Mouse (Mus musculus) ES-Bruce4 (cell line): ENCODE data around the gene Zfp319.

Source experiments
- CTCF ChIP-seq: IDR thresholded peaks from one replicate; pipeline ENCODE4 v1.8.1; 2011; ENCODE audit warnings: low read depth, low read length
- POLR2A ChIP-seq: IDR thresholded peaks from one replicate; pipeline ENCODE4 v1.8.1; 2011; ENCODE audit warnings: low read length; ENCODE audit not compliant: insufficient read depth

DNA sequence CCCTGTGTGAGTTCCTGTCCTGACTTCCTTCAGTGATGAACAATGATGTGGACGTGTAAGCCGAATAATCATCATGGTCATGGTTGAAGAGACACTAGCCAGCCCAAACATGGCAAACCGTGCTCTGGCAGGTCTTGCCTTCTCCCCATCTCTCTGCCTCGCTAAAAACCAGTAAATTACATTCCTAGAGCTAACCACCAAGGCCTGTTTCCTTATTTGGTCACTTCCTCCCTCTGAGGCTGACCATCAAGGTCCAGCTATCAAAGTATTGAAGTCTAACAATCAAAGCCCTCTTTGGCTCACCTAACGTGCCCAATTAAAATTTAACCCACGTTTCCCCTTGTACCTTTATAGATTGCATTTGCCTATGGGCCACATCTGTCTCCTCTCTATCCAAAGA is 30.5 kb upstream of the Zfp319 start:
- TF ChIP-seq CTCF = no peak
- TF ChIP-seq POLR2A = no peak
